Mouse (Mus musculus) MEL (cell line): Measurements from ENCODE around the gene Zmiz1.

Experiments
- ELF1 ChIP-seq: IDR thresholded peaks from 2 replicates; pipeline ENCODE4 v1.6.1; 2014; ENCODE audit warnings: low read depth, mild to moderate bottlenecking, inconsistent platforms, low read length, improper control_type of control experiment, moderate library complexity
- GABPA ChIP-seq: IDR thresholded peaks from 2 replicates; pipeline ENCODE4 v1.6.1; 2012; ENCODE audit warnings: low read depth, mild to moderate bottlenecking, inconsistent platforms, low read length, improper control_type of control experiment, moderate library complexity
- MEF2A ChIP-seq: IDR thresholded peaks from 2 replicates; pipeline ENCODE4 v1.6.1; 2014; ENCODE audit warnings: low read depth, mild to moderate bottlenecking, inconsistent platforms, low read length, improper control_type of control experiment; ENCODE audit not compliant: poor library complexity, insufficient replicate concordance, severe bottlenecking; ENCODE audit errors: extremely low read depth
- USF1 ChIP-seq: IDR thresholded peaks from 2 replicates; pipeline ENCODE4 v1.6.1; 2014; ENCODE audit warnings: low read depth, mild to moderate bottlenecking, inconsistent platforms, low read length, improper control_type of control experiment, moderate library complexity

DNA sequence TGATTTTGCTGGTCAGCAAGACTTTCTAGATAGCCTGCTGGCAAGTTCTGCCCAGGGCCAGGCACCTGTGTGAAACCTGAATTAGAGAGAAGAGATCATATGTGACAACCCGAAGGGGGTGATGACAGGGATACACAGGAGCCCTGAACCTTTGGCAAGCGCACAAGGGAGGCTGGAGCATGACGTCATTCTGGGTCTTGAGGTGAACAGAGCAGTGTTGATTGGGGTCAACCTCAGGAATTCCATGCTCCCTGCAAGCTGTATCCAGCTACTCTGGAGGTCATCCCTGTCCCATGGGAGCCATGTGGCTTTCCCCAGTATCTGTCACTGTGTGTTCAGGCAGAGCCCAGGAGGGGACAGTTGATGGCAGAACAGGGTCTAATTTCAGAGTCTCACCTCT lies 38.0 kb downstream of the Zmiz1 start:
- TF ChIP-seq USF1 (no peak), ELF1 (no peak), MEF2A (no peak), GABPA (no peak)
